In the genomic region with DNA sequence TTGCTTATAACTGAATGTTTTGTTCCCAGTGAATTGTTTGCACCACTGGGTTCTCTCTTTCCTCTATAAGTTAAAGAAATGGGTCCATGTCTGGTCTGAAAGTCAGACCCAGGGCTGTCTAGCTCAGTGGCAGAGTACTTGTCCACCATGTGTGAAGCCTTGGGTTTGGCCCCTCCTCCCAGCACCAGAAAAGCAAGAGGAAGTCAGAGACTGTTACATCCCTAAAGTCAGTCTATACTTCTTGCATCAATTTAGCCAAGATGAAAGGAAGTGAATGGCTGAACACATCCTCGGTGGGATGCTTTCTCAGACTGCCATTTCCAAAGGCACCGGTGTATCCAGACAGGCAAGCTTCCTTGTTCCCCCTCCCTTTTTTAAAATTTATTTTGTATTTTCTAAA, we compare ENCODE assay signal across 24 mouse cellular contexts. TPM values are rescaled to one million over a fixed set of nuclear protein-coding genes. Genes with fewer than 3 reads are reported as not detected.
"Had no signal": no experiment of that assay in that cellular context is flagged by ENCODE, and none has a peak within 500 bp of the region (broad histone marks: within the 10 kb centered on the region; RNA-seq: fewer than 3 reads in every experiment).

No protein-coding gene starts in this region.

- H3K9ac ChIP-seq: kidney, embryonic 15.5 days; limb, embryonic 13.5 days; liver, embryonic 12.5 days; liver, embryonic 15.5 days; lung, embryonic 15.5 days; midbrain, embryonic 13.5 days; neural tube, embryonic 12.5 days; neural tube, embryonic 15.5 days; stomach, embryonic 15.5 days had no signal

- ATAC-seq: inflammation-experienced regulatory T-cells, adult 6 months; liver, embryonic 12.5 days; midbrain, embryonic 13.5 days had no signal

- H3K27me3 ChIP-seq: kidney, embryonic 15.5 days; limb, embryonic 13.5 days; liver, embryonic 12.5 days; liver, embryonic 15.5 days; lung, embryonic 15.5 days; midbrain, embryonic 13.5 days; neural tube, embryonic 12.5 days; neural tube, embryonic 15.5 days; stomach, embryonic 15.5 days had no signal

- H3K4me2 ChIP-seq: kidney, embryonic 15.5 days; limb, embryonic 13.5 days; liver, embryonic 12.5 days; liver, embryonic 15.5 days; lung, embryonic 15.5 days; midbrain, embryonic 13.5 days; neural tube, embryonic 12.5 days; neural tube, embryonic 15.5 days; stomach, embryonic 15.5 days had no signal

- H3K27ac ChIP-seq: kidney, embryonic 15.5 days; limb, embryonic 10.5 days; limb, embryonic 13.5 days; liver, embryonic 12.5 days; liver, embryonic 15.5 days; lung, embryonic 15.5 days; midbrain, embryonic 13.5 days; neural tube, embryonic 12.5 days; neural tube, embryonic 15.5 days; stomach, embryonic 15.5 days had no signal

- H3K4me3 ChIP-seq: kidney, embryonic 15.5 days; layer of hippocampus, adult 2 months; limb, embryonic 10.5 days; limb, embryonic 13.5 days; liver, embryonic 12.5 days; liver, embryonic 15.5 days; lung, embryonic 15.5 days; midbrain, embryonic 13.5 days; neural tube, embryonic 12.5 days; neural tube, embryonic 15.5 days; stomach, embryonic 15.5 days had no signal

- H3K9me3 ChIP-seq: kidney, embryonic 15.5 days; limb, embryonic 10.5 days; limb, embryonic 13.5 days; liver, embryonic 12.5 days; liver, embryonic 15.5 days; lung, embryonic 15.5 days; midbrain, embryonic 13.5 days; neural tube, embryonic 12.5 days; neural tube, embryonic 15.5 days; stomach, embryonic 15.5 days had no signal

- H3K4me1 ChIP-seq: limb, embryonic 10.5 days; limb, embryonic 13.5 days; liver, embryonic 12.5 days; liver, embryonic 15.5 days; lung, embryonic 15.5 days; midbrain, embryonic 13.5 days; neural tube, embryonic 12.5 days; neural tube, embryonic 15.5 days; stomach, embryonic 15.5 days had no signal

- H3K36me3 ChIP-seq: kidney, embryonic 15.5 days; limb, embryonic 10.5 days; limb, embryonic 13.5 days; liver, embryonic 12.5 days; liver, embryonic 15.5 days; lung, embryonic 15.5 days; midbrain, embryonic 13.5 days; neural tube, embryonic 12.5 days; neural tube, embryonic 15.5 days; stomach, embryonic 15.5 days had no signal

- DNase-seq: kidney, adult 11 months; kidney, adult 8-10 months; kidney, postnatal 14 days; layer of hippocampus, postnatal 36 days; liver; lung, adult 18-20 months; lung, postnatal 10 days; lung, postnatal 36 days; retina, postnatal 1 day; spleen, adult 18-20 months; thymus, postnatal 36 days had no signal

RNA-seq across cellular contexts. Expression of a gene that starts 39.1 kb away (rescaled TPM):
- total RNA-seq: megakaryocyte progenitor cell, adult 5-6 weeks had no signal
- polyA plus RNA-seq: liver, embryonic 12.5 days had no signal
